Mouse (Mus musculus) adrenal gland, adult 18-20 months (tissue): ENCODE data around the gene Crcp. TPM values are rescaled to one million over a fixed set of nuclear protein-coding genes. Genes with fewer than 3 reads are reported as not detected.
A peak's percentile ranks its signal among the peaks of the same experiment; 100 is the strongest.

Experiments
- DNase-seq, 2 experiments: peaks; one replicate each; pipeline ENCODE4 v3.0.0; 2021 to 2022; ENCODE audit warnings: low spot score in 2 of 2
- total RNA-seq, 2 experiments: library from RNA; stranded (reverse); gene quantifications; 1 replicate in 1 of 2; 2 replicates in 1 of 2; pipeline ENCODE4 v1.2.3; 2021

The Crcp gene
- total RNA-seq, 2 experiments from 2014 or later = 26.0 to 40.2 TPM

- no peak for DNase-seq
Measured at GRCm38 (mm10) chr5:130052955-130053354, 23.9 kb downstream of the Crcp start.

- DNase-seq = no peak
Measured at GRCm38 (mm10) chr5:130055688-130056087, 26.6 kb downstream of the Crcp start.

- no peak for DNase-seq
Measured at GRCm38 (mm10) chr5:130056303-130056702, 27.2 kb downstream of the Crcp start.

GRCm38 (mm10) chr5:130059413-130060328 lies 30.6 kb downstream of the Crcp start:
- DNase-seq = no peak

- no peak for DNase-seq
Measured at GRCm38 (mm10) chr5:130060329-130060665, 31.2 kb downstream of the Crcp start.

GRCm38 (mm10) chr5:130062096-130062495 lies 33.0 kb downstream of the Crcp start:
- DNase-seq = no peak

- no peak for DNase-seq
Measured at GRCm38 (mm10) chr5:130063760-130064159, 34.7 kb downstream of the Crcp start.

GRCm38 (mm10) chr5:130065579-130065978 lies 36.5 kb downstream of the Crcp start:
- no peak for DNase-seq

- no peak for DNase-seq
Measured at GRCm38 (mm10) chr5:130067841-130068264, 38.8 kb downstream of the Crcp start.

- no peak for DNase-seq
Measured at GRCm38 (mm10) chr5:130073026-130073425, 43.9 kb downstream of the Crcp start, which contains the start of gene Tpst1. TSS of gene Tpst1 (plus strand) at chr5:130073326.

- no peak for DNase-seq
Measured at GRCm38 (mm10) chr5:130074491-130074890, 45.4 kb downstream of the Crcp start.

GRCm38 (mm10) chr5:130076396-130076795 lies 47.3 kb downstream of the Crcp start:
- DNase-seq = no peak

GRCm38 (mm10) chr5:130078096-130078833 lies 49.2 kb downstream of the Crcp start:
- DNase-seq = no peak

GRCm38 (mm10) chr5:130078834-130079156 lies 49.7 kb downstream of the Crcp start:
- no peak for DNase-seq

- DNase-seq = peak; percentile 97 to 98
Measured at GRCm38 (mm10) chr5:130079202-130080050, 50.3 kb downstream of the Crcp start.

- no peak for DNase-seq
Measured at GRCm38 (mm10) chr5:130080051-130080681, 51.1 kb downstream of the Crcp start.

- no peak for DNase-seq
Measured at GRCm38 (mm10) chr5:130081181-130081881, 52.2 kb downstream of the Crcp start.

GRCm38 (mm10) chr5:130082431-130082830 lies 53.3 kb downstream of the Crcp start:
- no peak for DNase-seq

GRCm38 (mm10) chr5:130084271-130084670 lies 55.2 kb downstream of the Crcp start:
- DNase-seq = no peak

GRCm38 (mm10) chr5:130088008-130088407 lies 58.9 kb downstream of the Crcp start:
- DNase-seq = no peak
